Mouse (Mus musculus): Measurements from ENCODE around the gene Slc9a2.
"Not testable (repeated sequence)": the region's sequence is repeated elsewhere in the genome, so short reads cannot be mapped to it uniquely, and the experiment has no call there.

Slc9a2 gene

GRCm38 (mm10) chr1:40714950-40715349 is 34.6 kb downstream of the Slc9a2 start:
- no peak for DNase-seq

GRCm38 (mm10) chr1:40726051-40726450 is 45.7 kb downstream of the Slc9a2 start:
- DNase-seq = no peak

DNA sequence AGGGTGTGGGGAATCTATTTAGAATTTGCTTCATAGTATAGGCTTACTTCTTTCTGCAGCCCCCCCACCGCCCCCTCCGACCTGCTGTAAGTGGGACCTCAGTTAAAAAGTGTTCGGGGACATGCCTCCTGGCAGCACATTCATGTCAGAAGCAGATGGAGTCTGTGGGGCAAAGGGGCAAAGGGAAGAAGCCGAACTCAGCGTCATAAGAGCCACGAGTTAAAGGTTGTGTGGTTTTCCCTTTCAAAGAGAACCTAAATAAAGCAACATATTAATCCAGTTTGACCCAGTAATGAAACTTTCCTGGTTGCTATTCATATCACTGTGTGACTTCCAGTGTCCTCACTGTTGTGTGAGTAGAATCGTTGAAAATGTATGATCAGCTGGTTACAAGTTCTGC is 47.0 kb downstream of the Slc9a2 start:
- no peak for DNase-seq

- DNase-seq = no peak
Observed at GRCm38 (mm10) chr1:40728636-40729035, 48.3 kb downstream of the Slc9a2 start.

GRCm38 (mm10) chr1:40737671-40738070 is 57.3 kb downstream of the Slc9a2 start:
- no peak for DNase-seq

- not testable (repeated sequence) for DNase-seq
Observed at GRCm38 (mm10) chr1:40738246-40738645, 57.9 kb downstream of the Slc9a2 start.

- DNase-seq = no peak
Observed at GRCm38 (mm10) chr1:40740739-40741138, 60.4 kb downstream of the Slc9a2 start.

DNA sequence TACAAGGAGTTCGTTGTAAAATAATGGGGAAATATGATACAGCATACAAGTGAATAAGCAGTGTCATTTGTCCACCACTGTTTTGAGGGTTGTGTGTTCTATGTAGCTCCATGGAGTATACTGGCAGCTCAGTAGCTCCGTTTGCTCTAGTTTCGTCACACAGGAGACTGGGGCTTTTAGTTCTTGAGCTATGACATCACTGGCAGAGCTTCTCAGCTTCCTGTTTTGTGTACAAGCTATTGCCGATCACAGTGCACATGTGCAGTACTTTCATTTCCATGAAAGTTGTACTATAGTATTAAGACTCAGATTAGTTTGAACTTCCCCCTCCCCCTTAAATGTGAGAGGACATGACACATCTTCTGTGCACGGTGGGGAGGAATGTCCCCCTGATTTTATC is 65.7 kb downstream of the Slc9a2 start:
- no peak for DNase-seq

GRCm38 (mm10) chr1:40759751-40760445 is 79.5 kb downstream of the Slc9a2 start:
- no peak for DNase-seq

DNA sequence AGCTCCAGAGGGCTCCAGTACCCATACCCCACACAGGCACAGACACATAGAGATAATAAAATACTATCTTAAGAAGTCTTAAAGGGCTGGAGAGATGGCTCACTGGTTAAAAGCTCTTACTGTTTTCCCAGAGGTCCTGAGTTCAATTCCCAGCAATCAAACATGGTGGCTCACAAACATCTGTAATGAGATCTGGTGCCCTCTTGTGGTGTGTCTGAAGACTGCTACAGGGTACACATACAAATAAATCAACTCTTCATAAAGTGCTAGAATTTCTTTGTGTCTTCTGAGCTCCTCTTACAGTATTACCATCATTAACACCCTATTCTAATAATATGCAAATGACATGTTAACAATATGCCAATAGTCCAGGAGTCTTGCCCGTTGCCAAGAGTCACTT is 83.7 kb downstream of the Slc9a2 start:
- no peak for DNase-seq

DNA sequence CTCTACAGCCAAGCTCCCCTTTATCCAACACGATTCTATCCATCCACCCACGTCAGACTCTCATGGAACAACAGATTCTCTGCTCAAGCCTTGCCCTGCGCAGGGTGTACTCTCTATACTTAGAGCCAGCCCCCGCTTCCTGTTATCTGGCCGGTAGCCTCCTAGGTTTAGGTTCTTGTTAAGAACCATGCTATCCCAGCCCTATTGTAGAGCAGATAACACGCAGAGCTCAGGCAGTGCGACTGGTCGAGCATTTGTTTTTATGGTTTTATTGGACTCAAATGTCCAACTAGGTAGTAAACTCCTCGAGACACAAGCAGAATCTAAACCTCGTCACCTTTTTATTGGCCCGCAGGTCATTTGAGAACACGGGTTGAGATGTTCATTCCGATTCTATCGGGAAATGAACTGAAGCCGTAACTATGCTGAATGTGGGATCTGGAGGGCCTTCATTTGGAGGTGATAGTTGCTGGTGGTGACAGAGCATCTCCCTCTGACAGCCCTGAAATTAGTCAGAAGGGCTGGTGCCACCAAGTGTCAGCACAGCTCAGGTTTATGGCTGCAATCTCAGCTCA is 84.4 kb downstream of the Slc9a2 start:
- no peak for DNase-seq

- DNase-seq = peak in 1 of 2 experiments; percentile 15
Observed at GRCm38 (mm10) chr1:40765521-40765920, 85.1 kb downstream of the Slc9a2 start.

GRCm38 (mm10) chr1:40767588-40767987 is 87.2 kb downstream of the Slc9a2 start:
- no peak for DNase-seq

- peak; percentile 66 to 71 for DNase-seq
Observed at GRCm38 (mm10) chr1:40768606-40769005, 88.2 kb downstream of the Slc9a2 start.

DNA sequence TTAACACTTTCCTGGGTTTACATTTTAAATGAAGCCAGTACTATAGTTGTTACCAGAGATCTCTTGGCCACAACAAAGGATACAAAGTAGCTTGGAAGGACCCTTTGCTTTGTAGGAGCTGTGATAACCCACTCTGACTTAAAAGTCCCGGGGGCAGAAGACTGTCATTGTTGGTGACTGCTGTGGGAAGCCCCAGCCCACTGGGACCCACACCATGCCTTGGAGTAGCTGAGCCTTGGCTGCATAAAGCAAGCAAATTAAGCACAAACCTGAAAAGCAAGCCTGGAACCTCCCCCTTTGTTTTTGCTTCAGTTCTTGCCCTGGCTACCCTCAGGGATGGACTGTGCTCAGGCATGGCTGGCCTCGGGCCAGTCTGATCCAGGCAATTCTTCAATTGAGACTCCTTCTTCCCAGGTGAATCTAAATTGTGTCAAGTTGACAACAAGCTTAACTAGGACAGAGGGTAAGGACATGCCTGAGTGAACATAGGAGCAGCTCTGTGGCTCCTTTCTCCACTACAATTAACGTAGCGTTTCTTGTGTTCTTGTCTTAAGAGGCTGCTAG is 89.0 kb downstream of the Slc9a2 start:
- peak; percentile 17 to 30 for DNase-seq

- DNase-seq = no peak
Observed at GRCm38 (mm10) chr1:40771196-40771970, 91.0 kb downstream of the Slc9a2 start.

GRCm38 (mm10) chr1:40773234-40773633 is 92.9 kb downstream of the Slc9a2 start:
- DNase-seq = no peak

- DNase-seq = no peak
Observed at GRCm38 (mm10) chr1:40774040-40774439, 93.7 kb downstream of the Slc9a2 start.

DNA sequence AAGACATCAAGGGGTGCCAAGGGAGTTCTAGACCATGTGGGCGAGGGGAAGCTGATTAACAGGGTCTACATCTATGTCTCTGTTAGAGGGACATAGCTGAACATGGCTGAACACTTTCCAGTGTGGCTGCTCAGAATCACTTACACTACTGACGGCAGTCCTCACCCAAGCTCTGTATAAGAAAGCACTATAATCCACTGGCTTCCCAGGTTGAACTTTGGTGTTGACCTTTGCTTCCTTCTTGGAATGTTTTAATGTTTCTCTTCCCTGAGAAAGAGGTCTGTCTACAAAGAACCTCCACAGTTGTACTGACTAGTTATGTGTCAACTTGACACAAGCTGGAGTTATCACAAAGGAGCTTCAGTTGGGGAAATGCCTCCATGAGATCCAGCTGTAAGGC is 95.7 kb downstream of the Slc9a2 start:
- DNase-seq = no peak

- no peak for DNase-seq
Observed at GRCm38 (mm10) chr1:40776763-40777162, 96.4 kb downstream of the Slc9a2 start.

DNA sequence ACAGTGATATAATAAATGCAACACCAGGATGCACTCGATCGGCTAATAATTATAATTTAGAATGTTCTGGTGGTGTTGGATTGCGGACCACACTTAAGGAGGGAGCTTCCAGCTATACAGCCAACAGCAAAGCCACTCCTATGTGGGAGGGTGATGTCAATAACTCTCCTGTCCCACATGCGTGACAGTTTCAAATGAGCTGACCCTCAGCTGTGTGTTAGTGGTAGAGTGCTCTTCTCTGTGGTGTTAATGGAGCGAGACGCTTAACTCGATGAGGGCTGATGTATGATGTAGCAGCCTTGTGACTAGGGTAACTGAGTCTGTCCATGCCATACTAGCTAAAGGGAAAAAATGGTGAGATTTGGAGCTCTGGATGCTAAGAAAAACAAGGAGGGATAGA is 103.1 kb downstream of the Slc9a2 start:
- DNase-seq = no peak

GRCm38 (mm10) chr1:40784306-40784705 is 103.9 kb downstream of the Slc9a2 start:
- no peak for DNase-seq

DNA sequence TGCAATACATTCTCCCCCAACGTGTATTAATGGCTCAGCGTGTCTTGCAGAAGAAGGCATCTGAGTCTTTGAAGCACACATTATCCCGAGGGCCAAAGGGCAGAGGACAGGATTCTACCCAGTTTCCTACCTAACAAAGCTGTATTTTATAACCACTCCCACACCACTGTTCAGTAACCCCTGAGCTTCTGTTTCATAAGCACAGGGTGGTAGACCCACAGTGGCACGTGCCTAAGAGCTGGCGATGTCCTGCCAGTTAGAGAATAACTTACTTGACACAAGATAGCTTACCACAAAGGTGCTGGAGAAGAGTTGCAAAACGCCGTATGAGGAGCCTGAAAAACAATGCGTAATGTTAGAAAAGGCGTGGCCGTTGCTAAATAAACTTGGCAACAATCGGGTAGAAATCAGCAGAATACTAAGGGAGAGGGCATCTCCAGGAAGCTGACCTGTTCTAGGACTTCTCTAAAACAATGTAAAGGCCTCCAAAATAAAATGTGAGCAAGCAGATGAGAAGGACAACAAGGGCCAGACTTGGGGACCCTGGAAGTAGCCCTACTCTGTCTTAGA is 105.6 kb downstream of the Slc9a2 start:
- no peak for DNase-seq
